Mouse (Mus musculus) midbrain, embryonic 13.5 days (tissue): ENCODE measurements at regions not wholly inside any gene's neighbourhood (a gene's known extent, or its start where the extent isn't known, plus 50 kb on each side); places are given as distances from the start of the nearest gene placed in this dataset.
A peak's percentile ranks its signal among the peaks of the same experiment; 100 is the strongest.

Experiments
- ATAC-seq: fragments of 200-750 bp; cut with Nextera tagmentation; 2 replicates; pipeline ENCODE4 v1.8.0; 2017; ENCODE audit warnings: mild to moderate bottlenecking, moderate TSS enrichment, moderate library complexity
- H3K27ac ChIP-seq: fragments of 300-500 bp; sonication (generic); 2 replicates; pipeline ENCODE4 v1.5.1; 2015; ENCODE audit warnings: inconsistent platforms, mild to moderate bottlenecking, moderate library complexity
- H3K27me3 ChIP-seq: fragments of 300-500 bp; sonication (generic); 2 replicates; pipeline ENCODE4 v1.6.1; 2015; ENCODE audit warnings: mild to moderate bottlenecking, inconsistent platforms
- H3K36me3 ChIP-seq: fragments of 300-500 bp; sonication (generic); 2 replicates; pipeline ENCODE4 v1.6.1; 2015; ENCODE audit warnings: mild to moderate bottlenecking, inconsistent platforms
- H3K4me1 ChIP-seq: fragments of 300-500 bp; sonication (generic); replicated peaks from 2 replicates; pipeline ENCODE4 v1.6.1; 2015; ENCODE audit warnings: inconsistent platforms
- H3K4me2 ChIP-seq: fragments of 300-500 bp; sonication (generic); replicated peaks from 2 replicates; pipeline ENCODE4 v1.6.1; 2015; ENCODE audit warnings: moderate library complexity, mild to moderate bottlenecking, inconsistent platforms
- H3K4me3 ChIP-seq: fragments of 300-500 bp; sonication (generic); replicated peaks from 2 replicates; pipeline ENCODE4 v1.5.1; 2015; ENCODE audit warnings: mild to moderate bottlenecking, inconsistent platforms
- H3K9ac ChIP-seq: fragments of 300-500 bp; sonication (generic); replicated peaks from 2 replicates; pipeline ENCODE4 v1.6.1; 2015; ENCODE audit warnings: mild to moderate bottlenecking, inconsistent platforms
- H3K9me3 ChIP-seq: fragments of 300-500 bp; sonication (generic); 2 replicates; pipeline ENCODE4 v1.6.1; 2016; ENCODE audit warnings: mild to moderate bottlenecking, inconsistent platforms
- whole genome bisulfite sequencing: fragments of 180-500 bp; shearing (Covaris S2); methylation state at CpG from one replicate; pipeline ENCODE4 v1.1.7; 2015; 5-methylcytosine and 5-hydroxymethylcytosine counted together

GRCm38 (mm10) chr14:104644626-104645025 lies 122.2 kb upstream of the Rnf219 start:
- Histone ChIP-seq H3K27ac (no peak overlapping the region), H3K9me3 (no peaks in the 10 kb centered on the region), H3K4me3 (no peak overlapping the region), H3K4me1 (peaks cover 13% of the 10 kb centered on the region), H3K27me3 (no peaks in the 10 kb centered on the region), H3K36me3 (no peaks in the 10 kb centered on the region), H3K4me2 (no peak overlapping the region), H3K9ac (no peak overlapping the region)
- 83% methylated on average over 4 of the region's 4 CpGs for WGBS
- ATAC-seq, result no peak

GRCm38 (mm10) chr14:104642783-104643182 lies 120.3 kb upstream of the Rnf219 start:
- H3K4me2 ChIP-seq, result no peak overlapping the region
- no peaks in the 10 kb centered on the region for H3K36me3 ChIP-seq
- no peak for ATAC-seq
- H3K27ac ChIP-seq, result no peak overlapping the region
- no peak overlapping the region for H3K9ac ChIP-seq
- peaks cover 14% of the 10 kb centered on the region for H3K4me1 ChIP-seq
- no peaks in the 10 kb centered on the region for H3K27me3 ChIP-seq
- H3K4me3 ChIP-seq, result no peak overlapping the region
- no peaks in the 10 kb centered on the region for H3K9me3 ChIP-seq
- WGBS, result 63% methylated on average over 6 of the region's 6 CpGs

GRCm38 (mm10) chr14:104639300-104639699 lies 116.9 kb upstream of the Rnf219 start:
- 52% methylated on average over 7 of the region's 7 CpGs for WGBS
- Histone ChIP-seq H3K9ac (no peak overlapping the region), H3K4me2 (no peak overlapping the region), H3K9me3 (no peaks in the 10 kb centered on the region), H3K36me3 (no peaks in the 10 kb centered on the region), H3K27ac (peak overlapping the region; percentile 7; the same call in 1 of the 2 replicates), H3K27me3 (no peaks in the 10 kb centered on the region), H3K4me1 (peaks cover 14% of the 10 kb centered on the region), H3K4me3 (no peak overlapping the region)
- no peak for ATAC-seq

- no peaks in the 10 kb centered on the region for H3K36me3 ChIP-seq
- 79% methylated on average over 3 of the region's 3 CpGs for WGBS
- H3K9ac ChIP-seq, result no peak overlapping the region
- ATAC-seq, result no peak
- H3K27ac ChIP-seq, result no peak overlapping the region
- no peak overlapping the region for H3K4me3 ChIP-seq
- no peaks in the 10 kb centered on the region for H3K27me3 ChIP-seq
- H3K4me2 ChIP-seq, result no peak overlapping the region
- H3K4me1 ChIP-seq, result no peaks in the 10 kb centered on the region
- H3K9me3 ChIP-seq, result no peaks in the 10 kb centered on the region
Measured at GRCm38 (mm10) chr14:104611467-104611866, 89.0 kb upstream of the Rnf219 start.

GRCm38 (mm10) chr14:104610378-104610777 lies 87.9 kb upstream of the Rnf219 start:
- H3K4me3 ChIP-seq, result no peak overlapping the region
- no peak overlapping the region for H3K9ac ChIP-seq
- no peak overlapping the region for H3K27ac ChIP-seq
- no peak overlapping the region for H3K4me2 ChIP-seq
- no peaks in the 10 kb centered on the region for H3K36me3 ChIP-seq
- ATAC-seq, result no peak
- no peaks in the 10 kb centered on the region for H3K9me3 ChIP-seq
- H3K27me3 ChIP-seq, result no peaks in the 10 kb centered on the region
- 81% methylated on average over 4 of the region's 4 CpGs for WGBS
- no peaks in the 10 kb centered on the region for H3K4me1 ChIP-seq

GRCm38 (mm10) chr14:104594851-104595250 lies 72.4 kb upstream of the Rnf219 start:
- H3K9ac ChIP-seq, result no peak overlapping the region
- no peaks in the 10 kb centered on the region for H3K27me3 ChIP-seq
- no peak overlapping the region for H3K4me2 ChIP-seq
- no peaks in the 10 kb centered on the region for H3K9me3 ChIP-seq
- 89% methylated on average over 3 of the region's 3 CpGs for WGBS
- ATAC-seq, result no peak
- no peak overlapping the region for H3K4me3 ChIP-seq
- H3K36me3 ChIP-seq, result no peaks in the 10 kb centered on the region
- no peak overlapping the region for H3K27ac ChIP-seq
- H3K4me1 ChIP-seq, result no peaks in the 10 kb centered on the region
